Mouse (Mus musculus): ENCODE data around the gene Slc4a3. TPM values are rescaled to one million over a fixed set of nuclear protein-coding genes. Genes with fewer than 3 reads are reported as not detected.

Gene Slc4a3
- polyA plus RNA-seq, 1 experiment, result 8.0 TPM

DNA sequence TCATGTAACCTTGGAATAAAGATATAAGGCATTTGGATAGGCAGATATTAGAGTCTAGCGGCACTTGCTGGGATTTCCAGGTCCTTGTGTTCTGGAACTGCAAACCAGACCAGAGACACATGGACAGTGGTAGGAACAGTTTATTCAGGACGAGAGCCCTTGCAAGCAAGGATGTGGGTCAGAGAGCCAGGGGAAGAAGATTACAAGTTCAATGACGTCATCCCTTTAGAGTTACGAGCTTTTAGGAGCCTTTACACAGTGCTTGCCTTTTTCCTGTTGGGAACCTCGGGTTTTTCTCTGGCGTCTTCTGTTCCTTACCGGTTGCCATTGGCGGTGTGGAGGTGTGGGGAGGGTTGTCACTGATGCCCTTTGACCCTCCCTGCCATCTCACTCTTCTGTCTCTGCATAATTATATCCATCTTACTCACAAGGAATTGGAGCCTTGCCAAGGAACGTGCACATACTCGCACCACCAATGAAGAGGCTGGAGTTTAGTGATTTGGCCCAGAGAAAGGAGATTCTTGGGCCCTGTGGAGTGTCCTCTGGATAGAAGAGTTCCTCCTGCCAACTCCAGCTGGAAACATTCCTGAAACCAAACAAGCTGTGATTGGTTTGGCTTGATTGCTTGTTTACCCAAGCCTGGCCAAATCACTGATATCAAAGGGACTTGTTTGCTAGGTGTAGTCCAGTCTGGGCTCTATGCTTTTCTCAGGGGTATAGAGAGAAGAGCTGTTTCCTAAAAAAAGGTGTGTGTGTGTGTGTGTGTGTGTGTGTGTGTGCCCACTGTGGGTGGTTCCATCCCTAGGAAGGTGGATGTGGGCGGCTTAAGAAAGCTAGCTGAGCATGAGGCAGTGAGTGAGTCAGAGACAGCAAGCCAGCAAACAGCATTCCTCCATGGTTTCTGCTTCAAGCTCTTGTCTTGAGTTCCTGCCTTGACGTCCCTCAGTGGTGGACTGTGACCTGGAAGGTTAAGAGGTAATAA, 42.0 kb downstream of the Slc4a3 start:
- TF ChIP-seq CTCF (IDR thresholded peaks at IDR 0.05; ENCODE audit: control insufficient read depth, insufficient read depth, low read length) (no peak), POLR2A (IDR thresholded peaks at IDR 0.05; ENCODE audit: borderline replicate concordance, control insufficient read depth, low read depth, low read length) (no peak)
- Histone ChIP-seq H3K27ac (ENCODE audit: control insufficient read depth, insufficient read depth, low read depth, low read length, poor library complexity) (no peak overlapping the region), H3K4me1 (ENCODE audit: control insufficient read depth, insufficient read depth, low read length) (no peaks in the 10 kb centered on the region), H3K4me3 (replicated peaks; ENCODE audit: control insufficient read depth, low read depth, low read length) (no peak overlapping the region)
- WGBS, result 57% methylated on average over 12 of the region's 12 CpGs

DNA sequence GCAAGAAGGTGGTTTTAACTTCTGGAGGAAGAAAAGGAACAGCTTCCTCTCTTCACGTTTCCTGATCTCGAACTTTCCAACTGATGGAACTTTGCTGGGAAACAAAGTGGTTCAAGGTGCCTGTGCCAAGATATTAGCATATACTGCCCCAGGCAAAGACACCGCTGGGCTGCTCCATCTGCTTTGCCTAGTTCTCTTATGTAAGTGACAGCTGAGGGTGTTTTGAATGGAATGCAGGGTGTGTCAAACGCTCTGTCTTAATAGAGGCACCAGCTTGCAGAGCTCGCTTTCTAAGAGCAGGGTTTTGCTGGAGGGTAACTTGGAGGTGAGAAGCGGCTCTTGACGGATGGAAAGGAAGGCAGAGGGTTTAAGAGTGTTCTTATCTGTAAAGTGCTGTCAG, 42.8 kb downstream of the Slc4a3 start:
- no peaks in the 10 kb centered on the region for H3K4me1 ChIP-seq (ENCODE audit: control insufficient read depth, insufficient read depth, low read length)
- H3K4me3 ChIP-seq (replicated peaks; ENCODE audit: control insufficient read depth, low read depth, low read length), result no peak overlapping the region
- 39% methylated on average over 7 of the region's 7 CpGs for WGBS
- H3K27ac ChIP-seq (ENCODE audit: control insufficient read depth, insufficient read depth, low read depth, low read length, poor library complexity), result no peak overlapping the region
- TF ChIP-seq CTCF (IDR thresholded peaks at IDR 0.05; ENCODE audit: control insufficient read depth, insufficient read depth, low read length) (no peak), POLR2A (IDR thresholded peaks at IDR 0.05; ENCODE audit: borderline replicate concordance, control insufficient read depth, low read depth, low read length) (no peak)

- Histone ChIP-seq H3K27ac (ENCODE audit: control insufficient read depth, insufficient read depth, low read depth, low read length, poor library complexity) (no peak overlapping the region), H3K4me1 (ENCODE audit: control insufficient read depth, insufficient read depth, low read length) (no peaks in the 10 kb centered on the region), H3K4me3 (replicated peaks; ENCODE audit: control insufficient read depth, low read depth, low read length) (no peak overlapping the region)
- no peak for TF ChIP-seq POLR2A (IDR thresholded peaks at IDR 0.05; ENCODE audit: borderline replicate concordance, control insufficient read depth, low read depth, low read length)
- no peak for TF ChIP-seq CTCF (IDR thresholded peaks at IDR 0.05; ENCODE audit: control insufficient read depth, insufficient read depth, low read length)
- WGBS, result 75% methylated on average over 2 of the region's 2 CpGs
These were observed 43.9 kb downstream of the Slc4a3 start for GRCm38 (mm10) chr1:75589983-75590382.

GRCm38 (mm10) chr1:75593956-75594355, 47.9 kb downstream of the Slc4a3 start:
- 82% methylated on average over 7 of the region's 7 CpGs for WGBS
- TF ChIP-seq CTCF (IDR thresholded peaks at IDR 0.05; ENCODE audit: control insufficient read depth, insufficient read depth, low read length), result no peak
- no peaks in the 10 kb centered on the region for H3K4me1 ChIP-seq (ENCODE audit: control insufficient read depth, insufficient read depth, low read length)
- no peak overlapping the region for H3K27ac ChIP-seq (ENCODE audit: control insufficient read depth, insufficient read depth, low read depth, low read length, poor library complexity)
- H3K4me3 ChIP-seq (replicated peaks; ENCODE audit: control insufficient read depth, low read depth, low read length), result no peak overlapping the region

- no peaks in the 10 kb centered on the region for H3K4me1 ChIP-seq (ENCODE audit: control insufficient read depth, insufficient read depth, low read length)
- TF ChIP-seq POLR2A (IDR thresholded peaks at IDR 0.05; ENCODE audit: borderline replicate concordance, control insufficient read depth, low read depth, low read length) (no peak), CTCF (IDR thresholded peaks at IDR 0.05; ENCODE audit: control insufficient read depth, insufficient read depth, low read length) (no peak)
- WGBS, result 46% methylated on average over 9 of the region's 9 CpGs
- no peak overlapping the region for H3K27ac ChIP-seq (ENCODE audit: control insufficient read depth, insufficient read depth, low read depth, low read length, poor library complexity)
- H3K4me3 ChIP-seq (replicated peaks; ENCODE audit: control insufficient read depth, low read depth, low read length), result no peak overlapping the region
These were observed 48.8 kb downstream of the Slc4a3 start for GRCm38 (mm10) chr1:75594836-75595235.

- WGBS, result 76% methylated on average over 3 of the region's 3 CpGs
- no peak overlapping the region for H3K27ac ChIP-seq (ENCODE audit: control insufficient read depth, insufficient read depth, low read depth, low read length, poor library complexity)
- no peak for TF ChIP-seq POLR2A (IDR thresholded peaks at IDR 0.05; ENCODE audit: borderline replicate concordance, control insufficient read depth, low read depth, low read length)
- no peak for TF ChIP-seq CTCF (IDR thresholded peaks at IDR 0.05; ENCODE audit: control insufficient read depth, insufficient read depth, low read length)
- no peaks in the 10 kb centered on the region for H3K4me1 ChIP-seq (ENCODE audit: control insufficient read depth, insufficient read depth, low read length)
- no peak overlapping the region for H3K4me3 ChIP-seq (replicated peaks; ENCODE audit: control insufficient read depth, low read depth, low read length)
These were observed 49.9 kb downstream of the Slc4a3 start for GRCm38 (mm10) chr1:75595930-75596329.

- 82% methylated on average over 2 of the region's 2 CpGs for WGBS
- Histone ChIP-seq H3K4me1 (ENCODE audit: control insufficient read depth, insufficient read depth, low read length) (no peaks in the 10 kb centered on the region), H3K27ac (ENCODE audit: control insufficient read depth, insufficient read depth, low read depth, low read length, poor library complexity) (no peak overlapping the region), H3K4me3 (replicated peaks; ENCODE audit: control insufficient read depth, low read depth, low read length) (no peak overlapping the region)
- no peak for TF ChIP-seq CTCF (IDR thresholded peaks at IDR 0.05; ENCODE audit: control insufficient read depth, insufficient read depth, low read length)
These were observed 50.8 kb downstream of the Slc4a3 start for GRCm38 (mm10) chr1:75596906-75597305.

DNA sequence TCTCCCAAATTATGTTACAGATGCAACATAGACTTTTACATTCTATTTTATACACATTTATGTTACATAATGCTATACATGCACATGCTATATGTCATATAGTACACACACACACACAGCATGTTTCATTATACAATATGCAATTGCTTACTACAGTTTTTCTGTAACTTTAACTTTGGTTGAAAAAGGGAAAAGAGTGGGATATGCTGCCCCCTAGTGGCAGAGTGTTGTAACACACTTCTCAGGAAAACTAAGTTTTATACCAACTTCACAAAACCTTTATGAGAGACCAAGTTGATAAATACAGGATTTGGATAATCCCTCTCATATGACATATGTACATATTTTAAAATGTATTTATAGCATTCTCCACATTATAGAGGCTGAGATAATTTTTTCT, 51.6 kb downstream of the Slc4a3 start:
- TF ChIP-seq POLR2A (IDR thresholded peaks at IDR 0.05; ENCODE audit: borderline replicate concordance, control insufficient read depth, low read depth, low read length) (no peak), CTCF (IDR thresholded peaks at IDR 0.05; ENCODE audit: control insufficient read depth, insufficient read depth, low read length) (no peak)
- Histone ChIP-seq H3K27ac (ENCODE audit: control insufficient read depth, insufficient read depth, low read depth, low read length, poor library complexity) (no peak overlapping the region), H3K4me3 (replicated peaks; ENCODE audit: control insufficient read depth, low read depth, low read length) (no peak overlapping the region), H3K4me1 (ENCODE audit: control insufficient read depth, insufficient read depth, low read length) (no peaks in the 10 kb centered on the region)

All from bone marrow, adult 2 months (tissue).